Mouse (Mus musculus): Measurements from ENCODE around the gene Med14.

The Med14 gene

GRCm38 (mm10) chrX:12653879-12654278, 108.0 kb downstream of the Med14 start:
- no peak for DNase-seq

- no peak for DNase-seq
Measured at GRCm38 (mm10) chrX:12651906-12652305, 110.0 kb downstream of the Med14 start.

- no peak for DNase-seq
Measured at GRCm38 (mm10) chrX:12645531-12646304, 116.2 kb downstream of the Med14 start.

GRCm38 (mm10) chrX:12644976-12645375, 116.9 kb downstream of the Med14 start:
- no peak for DNase-seq

All from lung, adult 18-20 months (tissue).